Mouse (Mus musculus) limb, embryonic 11.5 days (tissue): ENCODE measurements around the gene Flvcr1. TPM values are rescaled to one million over a fixed set of nuclear protein-coding genes. Genes with fewer than 3 reads are reported as not detected.
A peak's percentile ranks its signal among the peaks of the same experiment; 100 is the strongest.
"Not testable (repeated sequence)": the region's sequence is repeated elsewhere in the genome, so short reads cannot be mapped to it uniquely, and the experiment has no call there.

Experiments
- ATAC-seq: fragments of 200-750 bp; cut with Nextera tagmentation; 2 replicates; pipeline ENCODE4 v1.8.0; 2017; ENCODE audit warnings: low read depth; ENCODE audit not compliant: insufficient number of reproducible peaks, low FRiP score, low TSS enrichment
- DNase-seq: peaks from one replicate; pipeline ENCODE4 v3.0.0-alpha.2; 2015; ENCODE audit warnings: low spot score
- H3K27ac ChIP-seq: fragments of 300-500 bp; sonication (generic); replicated peaks from 2 replicates; pipeline ENCODE4 v1.5.1; 2014; ENCODE audit warnings: low read depth, mild to moderate bottlenecking, low read length
- H3K27me3 ChIP-seq: fragments of 300-500 bp; sonication (generic); 2 replicates; pipeline ENCODE4 v1.6.1; 2014; ENCODE audit warnings: mild to moderate bottlenecking, low read length, mixed read lengths; ENCODE audit not compliant: control insufficient read depth, insufficient read depth
- H3K36me3 ChIP-seq: fragments of 300-500 bp; sonication (generic); 2 replicates; pipeline ENCODE4 v1.6.1; 2014; ENCODE audit warnings: mild to moderate bottlenecking, low read length, moderate library complexity, mixed read lengths; ENCODE audit not compliant: control insufficient read depth, insufficient read depth
- H3K4me1 ChIP-seq: fragments of 300-500 bp; sonication (generic); 2 replicates; pipeline ENCODE4 v1.6.1; 2014; ENCODE audit warnings: low read length, mixed read lengths; ENCODE audit not compliant: control insufficient read depth, insufficient read depth
- H3K4me2 ChIP-seq: fragments of 300-500 bp; sonication (generic); 2 replicates; pipeline ENCODE4 v1.6.1; 2014; ENCODE audit warnings: low read depth, mild to moderate bottlenecking, moderate library complexity; ENCODE audit not compliant: severe bottlenecking
- H3K4me3 ChIP-seq: fragments of 300-500 bp; sonication (generic); 2 replicates; pipeline ENCODE4 v1.5.1; 2014; ENCODE audit warnings: low read depth, low read length
- H3K9ac ChIP-seq: fragments of 300-500 bp; sonication (generic); 2 replicates; pipeline ENCODE4 v1.6.1; 2014; ENCODE audit warnings: mild to moderate bottlenecking, low read length
- H3K9me3 ChIP-seq: fragments of 300-500 bp; sonication (generic); 2 replicates; pipeline ENCODE4 v1.6.1; 2016; ENCODE audit warnings: low read length; ENCODE audit not compliant: control insufficient read depth
- WGBS: fragments of 180-500 bp; shearing (Covaris S2); extraction: QIAGEN DNeasy Blood & Tissue Kit; methylation state at CpG from one replicate; pipeline ENCODE4 v1.1.7; 2014; 5-methylcytosine and 5-hydroxymethylcytosine counted together
- polyA plus RNA-seq: library from polyadenylated mRNA; unstranded; fragments of >200 nt; fragmentation: Nextera tagmentation; extraction: Ambion mirVana; gene quantifications from 2 replicates; pipeline ENCODE4 v1.2.1, GENCODE M21; 2014

The Flvcr1 gene
- polyA plus RNA-seq, 1 experiment from 2014 or later, result 7.5 TPM

- DNase-seq, result no peak
- Histone ChIP-seq H3K27me3 (no peaks in the 10 kb centered on the region), H3K4me3 (no peak overlapping the region), H3K4me2 (no peak overlapping the region), H3K9me3 (no peaks in the 10 kb centered on the region), H3K36me3 (no peaks in the 10 kb centered on the region), H3K9ac (no peak overlapping the region), H3K27ac (no peak overlapping the region), H3K4me1 (no peaks in the 10 kb centered on the region)
- no peak for ATAC-seq
- 52% methylated on average over 4 of the region's 4 CpGs for WGBS
Measured at GRCm38 (mm10) chr1:191035649-191036048, 9.7 kb upstream of the Flvcr1 start.

GRCm38 (mm10) chr1:191030922-191031425 is 5.0 kb upstream of the Flvcr1 start:
- WGBS, result 81% methylated on average over 6 of the region's 6 CpGs
- not testable (repeated sequence) for H3K4me1 ChIP-seq, DNase-seq, H3K36me3 ChIP-seq, H3K27ac ChIP-seq, H3K9me3 ChIP-seq, H3K27me3 ChIP-seq, H3K4me2 ChIP-seq, ATAC-seq, H3K9ac ChIP-seq, H3K4me3 ChIP-seq

GRCm38 (mm10) chr1:191030182-191030581 is 4.2 kb upstream of the Flvcr1 start:
- WGBS, result 84% methylated on average over 10 of the region's 10 CpGs
- no peak overlapping the region for H3K4me3 ChIP-seq
- no peaks in the 10 kb centered on the region for H3K9me3 ChIP-seq
- DNase-seq (no peak), ATAC-seq (no peak)
- H3K4me1 ChIP-seq, result 0 out of 2 replicates have a peak, but pooled peaks cover 5% of the 10 kb centered on the region
- no peak overlapping the region for H3K9ac ChIP-seq
- H3K27ac ChIP-seq, result no peak overlapping the region
- H3K36me3 ChIP-seq, result no peaks in the 10 kb centered on the region
- no peaks in the 10 kb centered on the region for H3K27me3 ChIP-seq
- no peak overlapping the region for H3K4me2 ChIP-seq

GRCm38 (mm10) chr1:191025016-191026012 is 644 bp downstream of the Flvcr1 start:
- peak; percentile 6 for ATAC-seq

GRCm38 (mm10) chr1:191023806-191024205 is 2.2 kb downstream of the Flvcr1 start:
- not testable (repeated sequence) for H3K4me2 ChIP-seq, H3K27ac ChIP-seq, H3K36me3 ChIP-seq, H3K27me3 ChIP-seq, H3K4me1 ChIP-seq, H3K9me3 ChIP-seq, ATAC-seq, H3K9ac ChIP-seq, DNase-seq, H3K4me3 ChIP-seq
- 95% methylated on average over 5 of the region's 6 CpGs for WGBS

More at GRCm38 (mm10) chr1:191025016-191026012, 644 bp downstream of the Flvcr1 start:
- no peaks in the 10 kb centered on the region for H3K9me3 ChIP-seq
- peak; percentile 67 for DNase-seq
- H3K4me3 ChIP-seq, result peak overlapping the region; percentile 74
- H3K27ac ChIP-seq, result no peak overlapping the region; the same call in 1 of the 2 replicates
- 3% methylated on average over 69 of the region's 69 CpGs for WGBS
- peak overlapping the region; percentile 82 for H3K9ac ChIP-seq
- H3K36me3 ChIP-seq, result no peaks in the 10 kb centered on the region
- peak overlapping the region; percentile 93 for H3K4me2 ChIP-seq
- no peaks in the 10 kb centered on the region for H3K27me3 ChIP-seq
- 0 out of 2 replicates have a peak, but pooled peaks cover 5% of the 10 kb centered on the region for H3K4me1 ChIP-seq

GRCm38 (mm10) chr1:191023140-191023539 is 2.8 kb downstream of the Flvcr1 start:
- DNase-seq (no peak), ATAC-seq (no peak)
- Histone ChIP-seq H3K4me3 (no peak overlapping the region), H3K9ac (no peak overlapping the region), H3K27me3 (no peaks in the 10 kb centered on the region), H3K27ac (no peak overlapping the region), H3K9me3 (no peaks in the 10 kb centered on the region), H3K36me3 (no peaks in the 10 kb centered on the region), H3K4me2 (no peak overlapping the region), H3K4me1 (0 out of 2 replicates have a peak, but pooled peaks cover 5% of the 10 kb centered on the region)
- WGBS, result 81% methylated on average over 2 of the region's 2 CpGs

- no peaks in the 10 kb centered on the region for H3K4me1 ChIP-seq
- H3K4me2 ChIP-seq, result no peak overlapping the region
- H3K27me3 ChIP-seq, result no peaks in the 10 kb centered on the region
- no peaks in the 10 kb centered on the region for H3K9me3 ChIP-seq
- H3K27ac ChIP-seq, result no peak overlapping the region
- no peak overlapping the region for H3K4me3 ChIP-seq
- no peak for ATAC-seq
- WGBS, result 76% methylated on average over 7 of the region's 7 CpGs
- DNase-seq, result no peak
- no peak overlapping the region for H3K9ac ChIP-seq
- H3K36me3 ChIP-seq, result no peaks in the 10 kb centered on the region
Measured at GRCm38 (mm10) chr1:191021016-191021415, 4.9 kb downstream of the Flvcr1 start.

GRCm38 (mm10) chr1:191020217-191020924 is 5.6 kb downstream of the Flvcr1 start:
- Histone ChIP-seq H3K4me2 (no peak overlapping the region), H3K27ac (no peak overlapping the region), H3K36me3 (no peaks in the 10 kb centered on the region), H3K9ac (no peak overlapping the region), H3K9me3 (no peaks in the 10 kb centered on the region), H3K27me3 (no peaks in the 10 kb centered on the region), H3K4me3 (no peak overlapping the region), H3K4me1 (no peaks in the 10 kb centered on the region)
- DNase-seq, result no peak
- ATAC-seq, result no peak
- WGBS, result 82% methylated on average over 3 of the region's 3 CpGs
